Mouse (Mus musculus) heart, embryonic 14.5 days (tissue): ENCODE data around the gene Smg9. TPM values are rescaled to one million over a fixed set of nuclear protein-coding genes. Genes with fewer than 3 reads are reported as not detected.

Experiments used
- ATAC-seq: fragments of 200-750 bp; cut with Nextera tagmentation; 2 replicates; pipeline ENCODE4 v1.8.0; 2017; ENCODE audit warnings: low read depth, moderate TSS enrichment; ENCODE audit not compliant: insufficient number of reproducible peaks, insufficient read depth, low FRiP score
- H3K27ac ChIP-seq, 2 experiments: fragments of 200-500 bp in 1 of 2; fragments of 300-500 bp in 1 of 2; sonication (generic) in 1 of 2; replicated peaks in 1 of 2; 2 replicates each; pipeline ENCODE4 v1.5.1; 2012 to 2014; ENCODE audit warnings: low read depth in 2 of 2, low read length in 2 of 2, control low read depth in 1 of 2, mild to moderate bottlenecking in 1 of 2, mixed read lengths in 1 of 2; ENCODE audit not compliant: control insufficient read depth in 1 of 2, insufficient read depth in 1 of 2
- H3K27me3 ChIP-seq: fragments of 300-500 bp; sonication (generic); 2 replicates; pipeline ENCODE4 v1.6.1; 2014; ENCODE audit warnings: mild to moderate bottlenecking, low read length, control low read depth; ENCODE audit not compliant: control insufficient read depth, insufficient read depth
- H3K36me3 ChIP-seq: fragments of 300-500 bp; sonication (generic); 2 replicates; pipeline ENCODE4 v1.6.1; 2014; ENCODE audit warnings: mild to moderate bottlenecking, control low read depth, low read length, mixed read lengths; ENCODE audit not compliant: control insufficient read depth, insufficient read depth
- H3K4me1 ChIP-seq, 2 experiments: fragments of 200-500 bp in 1 of 2; fragments of 300-500 bp in 1 of 2; sonication (generic) in 1 of 2; 2 replicates each; pipeline ENCODE4 v1.6.1; 2012 to 2014; ENCODE audit warnings: low read length in 2 of 2, control low read depth in 1 of 2, mixed read lengths in 1 of 2; ENCODE audit not compliant: control insufficient read depth in 2 of 2, insufficient read depth in 2 of 2
- H3K4me2 ChIP-seq: fragments of 300-500 bp; sonication (generic); 2 replicates; pipeline ENCODE4 v1.6.1; 2014; ENCODE audit warnings: mild to moderate bottlenecking, low read length
- H3K4me3 ChIP-seq, 2 experiments: fragments of 200-500 bp in 1 of 2; fragments of 300-500 bp in 1 of 2; sonication (generic) in 1 of 2; 2 replicates each; pipeline ENCODE4 v1.5.1; 2012 to 2014; ENCODE audit warnings: low read length in 2 of 2, mild to moderate bottlenecking in 2 of 2, control low read depth in 1 of 2, low read depth in 1 of 2, moderate library complexity in 1 of 2; ENCODE audit not compliant: control insufficient read depth in 1 of 2, insufficient read depth in 1 of 2
- H3K9ac ChIP-seq: fragments of 300-500 bp; sonication (generic); 2 replicates; pipeline ENCODE4 v1.6.1; 2014; ENCODE audit warnings: mild to moderate bottlenecking, low read length
- H3K9me3 ChIP-seq: fragments of 300-500 bp; sonication (generic); 2 replicates; pipeline ENCODE4 v1.6.1; 2016; ENCODE audit warnings: low read length, control low read depth; ENCODE audit not compliant: control insufficient read depth
- WGBS: fragments of 180-500 bp; shearing (Covaris S2); extraction: QIAGEN DNeasy Blood & Tissue Kit; methylation state at CpG from one replicate; pipeline ENCODE4 v1.1.7; 2014; 5-methylcytosine and 5-hydroxymethylcytosine counted together
- polyA plus RNA-seq: library from polyadenylated mRNA; unstranded; fragments of >200 nt; fragmentation: Nextera tagmentation; extraction: Ambion mirVana; gene quantifications from 2 replicates; pipeline ENCODE4 v1.2.1, GENCODE M21; 2014

Gene Smg9
- polyA plus RNA-seq, 1 experiment from 2014 or later = 20.7 TPM

DNA sequence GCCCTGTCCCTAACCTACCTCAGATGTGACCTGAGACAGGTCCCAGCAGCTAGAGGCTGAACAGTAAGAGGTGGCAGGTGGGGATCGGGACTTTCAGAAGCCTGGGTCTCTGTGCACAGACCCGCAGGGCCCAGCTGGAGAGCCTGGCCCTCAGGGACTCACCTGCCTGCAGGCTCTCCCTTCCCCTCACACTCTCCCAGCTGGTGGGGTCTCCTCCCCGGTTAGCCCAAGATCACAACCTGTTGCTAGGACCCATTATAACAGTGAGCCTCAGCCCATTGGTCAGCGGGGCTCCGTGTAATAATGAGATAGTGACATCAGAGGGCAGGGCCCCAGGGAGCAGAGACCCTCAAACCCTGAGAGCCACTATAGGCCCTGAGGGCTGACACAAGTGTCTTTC, 35.9 kb downstream of the Smg9 start:
- Histone ChIP-seq H3K36me3 (no peaks in the 10 kb centered on the region), H3K4me1 (peaks cover 7 to 9% of the 10 kb centered on the region in 2 experiments; a peak in 2 of 4 replicates)
- no peak for ATAC-seq

DNA sequence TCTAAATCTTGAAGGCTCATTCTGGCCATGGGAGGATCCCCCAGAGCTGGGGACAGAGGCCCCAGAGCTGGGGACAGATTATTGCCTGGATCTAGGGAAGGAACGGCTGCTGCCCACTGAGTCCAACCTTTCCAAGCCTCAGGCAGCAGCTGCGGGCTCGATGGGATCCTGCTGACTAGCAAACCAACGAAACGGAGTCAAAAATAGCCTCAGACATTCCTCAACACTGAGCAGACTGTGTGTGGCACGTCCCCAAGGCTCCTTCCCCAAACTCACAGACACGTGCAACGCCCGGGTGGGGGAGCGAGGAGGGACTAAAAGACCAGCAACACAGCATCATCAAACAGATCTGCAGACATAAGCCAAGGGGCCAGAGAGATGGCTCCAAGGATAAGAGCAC, 38.6 kb downstream of the Smg9 start:
- WGBS = 31% methylated on average over 10 of the region's 10 CpGs
- Histone ChIP-seq H3K9ac (no peak overlapping the region), H3K4me3 (no peak overlapping the region), H3K4me2 (peak overlapping the region; percentile 5; the same call in 1 of the 2 replicates), H3K27me3 (peaks cover 11% of the 10 kb centered on the region), H3K36me3 (no peaks in the 10 kb centered on the region), H3K9me3 (no peaks in the 10 kb centered on the region), H3K27ac (peak overlapping the region; percentile 31 to 60; a peak in 3 of 4 replicates), H3K4me1 (peaks cover 6 to 8% of the 10 kb centered on the region in 2 experiments; a peak in 2 of 4 replicates)
- no peak for ATAC-seq

More for the DNA sequence above, 35.9 kb downstream of the Smg9 start:
- no peak overlapping the region for H3K9ac ChIP-seq
- H3K4me2 ChIP-seq = no peak overlapping the region
- 79% methylated on average over 5 of the region's 5 CpGs for WGBS
- no peak overlapping the region for H3K27ac ChIP-seq
- H3K27me3 ChIP-seq = peaks cover 21% of the 10 kb centered on the region
- no peaks in the 10 kb centered on the region for H3K9me3 ChIP-seq
- no peak overlapping the region for H3K4me3 ChIP-seq

DNA sequence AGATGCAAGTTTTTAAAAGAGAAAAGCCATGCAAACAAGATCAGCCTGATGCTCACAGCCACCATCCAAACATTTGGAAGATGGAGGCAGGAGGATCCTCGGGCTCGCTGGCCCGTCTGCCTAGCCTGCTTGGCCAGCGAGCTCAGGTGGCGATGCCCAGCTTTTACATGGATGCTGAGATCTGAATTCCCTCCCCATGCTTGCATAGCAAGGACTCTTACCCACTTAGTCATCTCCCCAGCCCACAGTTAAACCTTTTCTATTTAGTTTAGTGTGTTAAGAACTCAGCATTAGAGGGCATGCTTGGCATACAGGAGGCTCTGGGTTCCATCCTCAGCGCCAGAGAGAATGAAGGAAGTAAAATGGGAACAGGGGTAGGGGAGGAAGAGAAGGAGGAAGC, 39.8 kb downstream of the Smg9 start:
- ATAC-seq = no peak
- 87% methylated on average over 6 of the region's 6 CpGs for WGBS
- Histone ChIP-seq H3K9me3 (no peaks in the 10 kb centered on the region), H3K4me2 (no peak overlapping the region), H3K9ac (no peak overlapping the region), H3K27me3 (no peaks in the 10 kb centered on the region), H3K4me1 (peaks cover 6 to 8% of the 10 kb centered on the region in 2 experiments; a peak in 2 of 4 replicates), H3K27ac (no peak overlapping the region), H3K4me3 (no peak overlapping the region), H3K36me3 (no peaks in the 10 kb centered on the region)

DNA sequence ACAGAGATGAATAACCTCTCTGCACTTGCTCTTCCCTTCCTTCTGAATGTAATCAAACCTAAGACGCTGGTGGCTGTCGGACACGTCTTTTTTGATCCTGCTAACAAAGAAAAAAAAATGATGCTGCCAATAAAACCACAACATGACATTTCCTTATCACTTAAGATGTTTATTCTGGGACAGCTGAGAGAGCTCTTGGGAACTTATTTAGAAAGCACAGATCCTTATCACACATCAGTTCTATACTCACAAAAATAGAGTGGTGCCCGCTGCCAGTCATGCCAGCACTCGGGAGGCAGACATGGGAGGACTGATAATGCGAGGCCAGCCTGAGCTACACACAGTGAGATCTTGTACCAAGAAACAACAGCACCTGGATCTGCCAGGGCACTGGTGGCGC, 40.5 kb downstream of the Smg9 start:
- H3K27me3 ChIP-seq = no peaks in the 10 kb centered on the region
- H3K4me1 ChIP-seq = peaks cover 6 to 8% of the 10 kb centered on the region in 2 experiments; a peak in 2 of 4 replicates
- no peak overlapping the region for H3K4me3 ChIP-seq
- no peak overlapping the region for H3K9ac ChIP-seq
- H3K9me3 ChIP-seq = no peaks in the 10 kb centered on the region
- no peak overlapping the region for H3K27ac ChIP-seq
- no peak overlapping the region for H3K4me2 ChIP-seq
- ATAC-seq = no peak
- H3K36me3 ChIP-seq = no peaks in the 10 kb centered on the region
- WGBS = 52% methylated on average over 7 of the region's 7 CpGs

DNA sequence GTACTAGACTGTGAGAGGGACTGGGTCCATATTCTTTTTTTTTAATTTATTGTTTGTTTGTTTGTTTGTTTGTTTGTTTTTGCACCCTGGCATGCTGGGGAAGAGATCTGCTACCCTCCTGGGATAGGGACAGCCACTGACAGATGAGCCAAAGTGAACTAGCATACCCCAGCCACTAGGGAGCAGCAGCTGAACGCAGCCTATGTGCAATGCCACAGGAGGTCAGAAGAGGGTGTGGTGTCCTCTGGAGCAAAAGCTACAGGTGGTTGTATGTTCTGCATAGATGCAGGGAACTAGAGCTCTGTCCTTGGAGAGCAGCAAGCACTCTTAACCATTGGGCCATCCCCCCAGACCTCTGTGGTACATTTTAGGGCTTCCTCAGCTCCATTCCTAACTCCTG, 42.4 kb downstream of the Smg9 start:
- Histone ChIP-seq H3K4me2 (no peak overlapping the region), H3K27ac (no peak overlapping the region), H3K36me3 (no peaks in the 10 kb centered on the region), H3K27me3 (no peaks in the 10 kb centered on the region), H3K4me1 (peaks cover 6 to 8% of the 10 kb centered on the region in 2 experiments; a peak in 2 of 4 replicates), H3K4me3 (no peak overlapping the region), H3K9me3 (no peaks in the 10 kb centered on the region), H3K9ac (no peak overlapping the region)
- ATAC-seq = no peak
- WGBS = 15% methylated on average over 1 of the region's 1 CpGs

DNA sequence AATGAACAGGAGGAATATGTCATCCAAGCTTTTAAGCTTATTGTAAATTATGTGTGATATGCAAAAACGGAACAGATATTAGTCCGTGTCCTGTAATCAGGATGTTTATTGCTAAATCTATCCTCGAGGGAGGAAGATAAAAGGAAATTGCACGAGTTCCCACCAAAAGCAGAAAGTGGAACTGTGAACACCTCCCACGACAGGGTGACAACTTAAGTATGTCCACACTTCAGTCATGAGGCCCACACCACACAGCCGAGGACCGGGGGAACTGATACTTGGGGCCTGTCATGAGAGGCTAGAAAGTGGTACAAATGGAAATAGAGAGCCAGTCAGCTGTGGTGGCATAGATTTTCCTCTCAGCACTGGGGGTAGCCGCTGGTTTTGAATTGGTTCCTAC, 42.9 kb downstream of the Smg9 start:
- WGBS = 50% methylated on average over 8 of the region's 8 CpGs
- Histone ChIP-seq H3K27ac (no peak overlapping the region), H3K4me3 (no peak overlapping the region), H3K9ac (no peak overlapping the region), H3K36me3 (no peaks in the 10 kb centered on the region), H3K4me1 (peaks cover 6 to 8% of the 10 kb centered on the region in 2 experiments; a peak in 2 of 4 replicates), H3K27me3 (no peaks in the 10 kb centered on the region), H3K9me3 (no peaks in the 10 kb centered on the region), H3K4me2 (no peak overlapping the region)
- no peak for ATAC-seq

DNA sequence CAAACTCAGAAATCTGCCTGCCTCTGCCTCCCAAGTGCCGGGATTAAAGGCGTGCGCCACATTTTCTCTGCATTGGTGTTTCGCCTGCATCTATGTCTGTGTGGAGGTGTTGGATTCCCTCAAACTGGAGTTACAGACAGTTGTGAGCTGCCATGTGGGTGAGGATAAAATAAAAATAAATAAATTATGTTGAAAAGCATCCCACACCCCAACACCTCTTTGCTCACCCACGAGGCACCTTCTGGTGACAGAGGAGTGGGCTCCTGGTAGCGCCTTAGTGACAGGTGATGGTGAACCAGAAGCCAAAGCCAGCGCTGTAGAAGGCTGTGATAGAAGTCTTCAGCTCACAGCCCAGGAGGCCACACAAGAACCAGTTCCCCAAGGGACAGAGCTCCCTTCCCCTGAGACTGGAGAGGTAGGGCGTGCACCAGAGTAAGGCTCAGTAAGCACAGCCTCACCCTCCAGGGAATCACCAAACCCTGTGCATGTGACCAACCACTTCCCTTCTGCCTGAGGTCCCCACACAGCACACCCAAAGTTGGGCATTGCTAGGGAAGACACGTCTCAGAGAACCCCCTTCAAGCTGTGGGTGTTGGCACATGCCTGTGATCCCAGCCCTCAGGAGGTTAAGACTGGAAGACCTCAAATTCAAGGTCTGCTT, 46.0 kb downstream of the Smg9 start:
- Histone ChIP-seq H3K4me3 (no peak overlapping the region), H3K4me2 (no peak overlapping the region), H3K4me1 (peaks cover 0 to 2% of the 10 kb centered on the region in 2 experiments; a peak in 1 of 4 replicates), H3K27me3 (no peaks in the 10 kb centered on the region), H3K27ac (no peak overlapping the region), H3K36me3 (no peaks in the 10 kb centered on the region), H3K9ac (no peak overlapping the region), H3K9me3 (no peaks in the 10 kb centered on the region)
- no peak for ATAC-seq
- 86% methylated on average over 9 of the region's 9 CpGs for WGBS
